Mouse (Mus musculus): ENCODE data around the gene Tango6. TPM values are rescaled to one million over a fixed set of nuclear protein-coding genes. Genes with fewer than 3 reads are reported as not detected.

Tango6 gene
- 3.9 and 4.5 TPM in 2 replicates for polyA plus RNA-seq (2015; fragmentation: Nextera tagmentation; extraction: Ambion mirVana)

GRCm38 (mm10) chr8:106682971-106683668, at the start of gene Tango6:
TSS of gene Tango6 (plus strand) at chr8:106683068.

GRCm38 (mm10) chr8:106870051-106870450, 187.2 kb downstream of the Tango6 start, which contains the start of gene Has3:
TSS of gene Has3 (plus strand) at chr8:106870242.

GRCm38 (mm10) chr8:106893481-106894156, 210.8 kb downstream of the Tango6 start, which contains the start of gene Utp4:
TSS of gene Utp4 (plus strand) at chr8:106893636.

Other genes starting within 250 kb of the Tango6 start
- not detected in 2 replicates for gene 6030452D12Rik, start 182.5 kb upstream of the Tango6 start, polyA plus RNA-seq (2015; fragmentation: Nextera tagmentation; extraction: Ambion mirVana)
- 8.3 and 9.7 TPM in 2 replicates for gene Cdh3, start 172.2 kb upstream of the Tango6 start, polyA plus RNA-seq (2015; fragmentation: Nextera tagmentation; extraction: Ambion mirVana)
- 4.3 and 9.1 TPM in 2 replicates for gene Gm10073, start 109.6 kb upstream of the Tango6 start, polyA plus RNA-seq (2015; fragmentation: Nextera tagmentation; extraction: Ambion mirVana)
- gene Cdh1, start 79.7 kb upstream of the Tango6 start, polyA plus RNA-seq (2015; fragmentation: Nextera tagmentation; extraction: Ambion mirVana) = 3.3 and 5.9 TPM in 2 replicates
- gene Has3, start 187.2 kb downstream of the Tango6 start, polyA plus RNA-seq (2015; fragmentation: Nextera tagmentation; extraction: Ambion mirVana) = 1.3 and 1.7 TPM in 2 replicates
- gene Utp4, start 210.6 kb downstream of the Tango6 start, polyA plus RNA-seq (2015; fragmentation: Nextera tagmentation; extraction: Ambion mirVana) = 29.1 and 30.1 TPM in 2 replicates